Mouse (Mus musculus) liver, embryonic 14.5 days (tissue): Measurements from ENCODE around the gene A1cf.

Source experiments
- CTCF ChIP-seq: IDR thresholded peaks from 2 replicates; pipeline ENCODE4 v1.5.1; 2016; ENCODE audit warnings: antibody characterized with exemption, low read depth, control low read depth
- EP300 ChIP-seq: IDR thresholded peaks from 2 replicates; pipeline ENCODE4 v1.6.1; 2016; ENCODE audit warnings: antibody characterized with exemption, low read depth

- TF ChIP-seq CTCF (no peak), EP300 (no peak)
Measured at GRCm38 (mm10) chr19:31960434-31960833, 91.9 kb downstream of the A1cf start.
